Mouse (Mus musculus) forebrain, embryonic 14.5 days (tissue): ENCODE measurements around the gene St3gal3. TPM values are rescaled to one million over a fixed set of nuclear protein-coding genes. Genes with fewer than 3 reads are reported as not detected.

Source experiments
- ATAC-seq: fragments of 200-750 bp; cut with Nextera tagmentation; 2 replicates; pipeline ENCODE4 v1.8.0; 2017; ENCODE audit warnings: mild to moderate bottlenecking, moderate library complexity
- DNase-seq: peaks from one replicate; pipeline ENCODE4 v3.0.0-alpha.2; 2015; ENCODE audit warnings: low spot score
- H3K27ac ChIP-seq: fragments of 300-500 bp; sonication (generic); 2 replicates; pipeline ENCODE4 v1.5.1; 2014; ENCODE audit warnings: low read depth, mild to moderate bottlenecking, control low read depth, low read length, moderate library complexity
- H3K27me3 ChIP-seq: fragments of 300-500 bp; sonication (generic); replicated peaks from 2 replicates; pipeline ENCODE4 v1.6.1; 2014; ENCODE audit warnings: low read length, control low read depth, mixed read lengths; ENCODE audit not compliant: control insufficient read depth, insufficient read depth
- H3K36me3 ChIP-seq: fragments of 300-500 bp; sonication (generic); 2 replicates; pipeline ENCODE4 v1.6.1; 2014; ENCODE audit warnings: low read length, control low read depth; ENCODE audit not compliant: control insufficient read depth, insufficient read depth
- H3K4me1 ChIP-seq: fragments of 300-500 bp; sonication (generic); 2 replicates; pipeline ENCODE4 v1.6.1; 2014; ENCODE audit warnings: antibody characterized with exemption, low read length, control low read depth; ENCODE audit not compliant: control insufficient read depth, insufficient read depth
- H3K4me2 ChIP-seq: fragments of 300-500 bp; sonication (generic); 2 replicates; pipeline ENCODE4 v1.6.1; 2014; ENCODE audit warnings: mild to moderate bottlenecking, control low read depth, low read length
- H3K4me3 ChIP-seq: fragments of 300-500 bp; sonication (generic); 2 replicates; pipeline ENCODE4 v1.5.1; 2014; ENCODE audit warnings: low read depth, low read length, control low read depth
- H3K9ac ChIP-seq: fragments of 300-500 bp; sonication (generic); 2 replicates; pipeline ENCODE4 v1.6.1; 2014; ENCODE audit warnings: mild to moderate bottlenecking, low read length, control low read depth, moderate library complexity
- H3K9me3 ChIP-seq: fragments of 300-500 bp; sonication (generic); replicated peaks from 2 replicates; pipeline ENCODE4 v1.6.1; 2016; ENCODE audit warnings: low read length, control low read depth, mixed read lengths; ENCODE audit not compliant: control insufficient read depth
- WGBS: fragments of 180-500 bp; shearing (Covaris S2); extraction: QIAGEN DNeasy Blood & Tissue Kit; methylation state at CpG from one replicate; pipeline ENCODE4 v1.1.7; 2014; 5-methylcytosine and 5-hydroxymethylcytosine counted together
- polyA plus RNA-seq: library from polyadenylated mRNA; unstranded; fragments of >200 nt; fragmentation: Nextera tagmentation; extraction: Ambion mirVana; gene quantifications from 2 replicates; pipeline ENCODE4 v1.2.1, GENCODE M21; 2014

St3gal3 gene
- polyA plus RNA-seq = 10.0 and 11.3 TPM in 2 replicates

DNA sequence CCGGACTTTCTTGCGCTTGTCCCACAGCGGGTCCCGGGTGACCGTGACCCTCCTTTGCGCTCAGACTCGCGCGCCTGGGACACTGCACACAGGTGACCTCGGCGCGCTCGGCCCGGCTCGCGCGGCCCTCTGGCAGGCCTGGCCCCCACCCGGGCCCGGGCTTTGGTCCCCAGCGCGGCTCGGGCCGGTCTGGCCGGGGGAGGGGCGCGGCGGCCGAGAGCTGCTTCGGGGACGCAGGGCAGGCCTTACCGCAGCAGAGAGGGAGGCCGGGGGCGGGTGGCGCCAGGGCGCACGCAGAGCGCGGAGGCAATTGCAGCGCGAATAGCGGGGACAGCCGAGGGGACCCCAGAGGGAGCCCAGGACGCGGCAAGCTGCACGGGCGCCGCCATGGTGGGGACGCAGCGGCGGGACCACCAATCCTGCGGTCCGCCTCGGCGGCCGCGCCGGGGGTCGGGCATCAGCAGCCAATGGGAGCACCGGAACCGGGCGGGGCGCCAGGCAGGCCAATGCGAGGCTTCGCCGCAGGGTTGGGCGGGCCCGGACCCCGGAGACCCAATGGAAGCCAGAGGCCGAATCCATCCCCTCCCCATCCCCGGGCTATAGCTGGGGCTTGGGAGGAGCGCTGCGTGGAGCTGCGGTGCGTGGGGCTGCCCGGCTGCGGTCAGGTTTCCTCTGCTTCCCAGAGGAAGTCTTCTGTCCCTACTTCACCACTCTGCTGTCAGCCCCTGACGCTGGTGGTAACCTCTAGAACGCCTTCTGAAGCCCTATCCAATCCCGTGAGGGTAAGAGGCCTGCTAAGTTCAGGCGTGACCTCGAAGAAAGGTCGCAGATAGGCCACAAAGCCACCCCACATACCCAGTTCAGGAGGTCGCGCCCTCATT, at the start of gene St3gal3:
St3gal3 (minus strand) TSS at position 430 of the 881 bp plus-strand sequence.
- Histone ChIP-seq H3K9ac (peak within 1 kb of the TSS; percentile 86), H3K4me3 (peak within 1 kb of the TSS; percentile 99), H3K9me3 (no peaks in the 10 kb centered on the region), H3K4me2 (peak within 1 kb of the TSS; percentile 81), H3K27me3 (no peaks in the 10 kb centered on the region), H3K27ac (peak within 1 kb of the TSS; percentile 74), H3K4me1 (0 out of 2 replicates have a peak, but pooled peaks cover 5% of the 10 kb centered on the region), H3K36me3 (peaks cover 33% of the 10 kb centered on the region)
- DNase-seq (peak; percentile 97), ATAC-seq (peak; percentile 98)
- under 1% methylated on average over 83 of the region's 84 CpGs for WGBS

DNA sequence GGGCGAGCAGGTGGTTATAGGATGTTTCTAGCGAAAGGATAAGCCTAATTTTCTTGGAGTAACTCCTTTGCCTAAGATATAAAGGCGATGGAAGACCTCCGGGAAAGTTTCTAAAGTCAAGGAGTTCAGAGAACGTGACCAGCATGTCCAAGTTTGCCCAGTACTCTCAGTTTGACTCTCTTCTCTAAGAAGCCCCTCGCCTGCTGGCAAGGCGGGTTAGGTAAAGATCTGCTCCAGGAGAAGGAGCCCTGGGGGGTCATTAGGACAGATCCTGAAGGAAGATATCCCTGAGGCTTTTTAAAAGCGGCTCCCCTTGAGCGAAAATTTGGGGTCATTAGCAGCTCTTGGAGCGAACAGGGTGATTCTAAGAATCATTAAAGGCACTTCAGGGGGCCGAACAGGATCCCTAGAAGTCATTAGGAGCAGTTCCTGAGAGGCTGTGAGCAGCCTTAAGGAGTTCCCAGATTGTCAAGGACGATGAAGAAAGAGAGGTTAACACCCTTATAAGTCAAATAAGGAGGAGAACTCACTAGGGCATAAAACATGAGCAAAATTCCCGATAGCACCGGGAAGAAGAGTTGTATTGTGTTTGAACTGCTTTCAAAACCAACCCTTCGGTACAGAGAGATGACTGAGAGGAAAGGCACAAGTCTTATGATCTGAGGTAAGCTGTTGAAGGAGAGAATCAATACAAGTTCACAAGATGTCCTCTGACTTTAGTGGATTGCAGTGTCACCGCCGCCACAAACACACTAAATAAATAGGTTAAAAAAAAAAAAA, 45.8 kb upstream of the St3gal3 start:
- 10% methylated on average over 17 of the region's 17 CpGs for WGBS
- Histone ChIP-seq H3K9me3 (no peaks in the 10 kb centered on the region), H3K36me3 (peaks cover 20% of the 10 kb centered on the region), H3K27me3 (no peaks in the 10 kb centered on the region), H3K4me1 (peaks cover 9% of the 10 kb centered on the region), H3K4me2 (peak overlapping the region; percentile 50), H3K9ac (peak overlapping the region; percentile 18), H3K27ac (peak overlapping the region; percentile 81), H3K4me3 (peak overlapping the region; percentile 73)
- ATAC-seq = peak; percentile 3
- no peak for DNase-seq

DNA sequence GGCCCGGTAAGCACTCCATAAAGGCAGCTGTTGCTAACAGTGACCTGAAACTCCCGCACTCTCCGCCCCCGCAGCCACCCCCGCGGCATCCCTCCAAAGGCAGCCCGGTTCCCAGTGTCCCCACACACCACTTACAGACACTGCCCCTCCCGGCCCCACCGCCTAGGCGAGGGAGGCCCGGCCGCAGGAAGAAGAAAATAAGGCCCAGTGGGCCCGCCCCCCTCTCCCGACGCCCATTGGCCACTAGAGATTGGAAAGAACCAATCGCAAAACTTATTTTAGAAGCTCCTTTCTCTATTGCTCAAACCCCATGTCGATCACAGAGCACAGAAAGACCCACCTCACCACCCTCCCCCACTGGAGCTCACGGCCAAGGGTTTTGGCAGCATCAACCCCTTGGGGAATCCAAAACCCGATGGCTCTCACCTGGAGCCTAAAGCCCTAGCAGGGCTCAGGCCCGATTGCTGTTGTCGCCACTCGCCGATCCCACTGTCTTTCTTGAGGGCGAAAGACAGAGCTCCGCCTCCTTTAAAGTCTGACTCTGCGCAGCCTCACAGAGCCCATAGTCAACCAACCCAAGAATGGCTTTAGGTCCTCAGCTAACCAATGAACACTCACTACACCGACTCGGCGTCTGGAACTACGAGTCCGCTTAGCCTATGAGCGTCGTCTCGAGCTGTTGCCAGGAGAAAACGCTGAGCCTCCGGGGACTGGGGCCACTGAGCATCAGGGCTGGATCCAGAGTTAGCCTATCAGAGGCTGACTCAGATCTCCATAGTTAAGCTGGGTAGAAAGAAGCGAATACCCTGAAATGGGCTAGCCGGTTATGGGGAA, 45.0 kb upstream of the St3gal3 start, which contains the start of gene Kdm4a:
Kdm4a (minus strand) TSS at position 577 of the 834 bp plus-strand sequence.
- peaks cover 28% of the 10 kb centered on the region for H3K36me3 ChIP-seq
- peak within 1 kb of the TSS; percentile 82 for H3K9ac ChIP-seq
- H3K4me2 ChIP-seq = peak within 1 kb of the TSS; percentile 71
- H3K27ac ChIP-seq = peak within 1 kb of the TSS; percentile 96
- peak; percentile 100 for DNase-seq
- peak within 1 kb of the TSS; percentile 73 for H3K4me3 ChIP-seq
- peaks cover 9% of the 10 kb centered on the region for H3K4me1 ChIP-seq
- WGBS = under 1% methylated on average over 38 of the region's 38 CpGs
- H3K9me3 ChIP-seq = no peaks in the 10 kb centered on the region
- no peaks in the 10 kb centered on the region for H3K27me3 ChIP-seq
- ATAC-seq = peak; percentile 99

DNA sequence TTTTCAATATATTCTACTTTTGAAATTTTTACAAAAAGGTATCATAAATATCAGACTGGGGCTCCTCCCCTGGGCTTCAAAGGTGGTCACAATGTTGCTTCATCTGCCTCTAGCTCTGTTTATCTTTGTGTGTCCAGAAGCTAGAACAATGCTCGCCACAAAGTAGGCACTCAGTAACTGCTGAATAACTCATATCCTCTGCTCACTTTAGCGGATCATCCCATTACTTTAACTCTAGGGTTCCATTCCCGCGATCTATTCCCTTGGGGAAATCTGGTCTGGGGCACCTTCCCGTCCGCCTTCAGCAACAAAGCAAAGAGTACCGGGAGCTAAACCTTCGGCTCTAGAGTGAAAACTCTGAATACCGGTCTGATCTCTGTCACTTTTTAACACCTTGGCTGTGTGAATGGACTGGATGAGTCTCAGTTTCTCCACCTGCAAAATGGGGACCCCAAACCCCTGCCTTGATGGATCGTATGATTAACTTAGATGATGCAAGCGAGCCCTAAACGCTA, 44.3 kb upstream of the St3gal3 start:
- H3K27ac ChIP-seq = peak overlapping the region; percentile 96
- ATAC-seq = no peak
- peaks cover 35% of the 10 kb centered on the region for H3K36me3 ChIP-seq
- 1% methylated on average over 12 of the region's 12 CpGs for WGBS
- peak overlapping the region; percentile 73 for H3K4me3 ChIP-seq
- H3K4me1 ChIP-seq = peaks cover 9% of the 10 kb centered on the region
- no peak for DNase-seq
- H3K9me3 ChIP-seq = no peaks in the 10 kb centered on the region
- peak overlapping the region; percentile 71 for H3K4me2 ChIP-seq
- H3K27me3 ChIP-seq = no peaks in the 10 kb centered on the region
- H3K9ac ChIP-seq = peak overlapping the region; percentile 82

DNA sequence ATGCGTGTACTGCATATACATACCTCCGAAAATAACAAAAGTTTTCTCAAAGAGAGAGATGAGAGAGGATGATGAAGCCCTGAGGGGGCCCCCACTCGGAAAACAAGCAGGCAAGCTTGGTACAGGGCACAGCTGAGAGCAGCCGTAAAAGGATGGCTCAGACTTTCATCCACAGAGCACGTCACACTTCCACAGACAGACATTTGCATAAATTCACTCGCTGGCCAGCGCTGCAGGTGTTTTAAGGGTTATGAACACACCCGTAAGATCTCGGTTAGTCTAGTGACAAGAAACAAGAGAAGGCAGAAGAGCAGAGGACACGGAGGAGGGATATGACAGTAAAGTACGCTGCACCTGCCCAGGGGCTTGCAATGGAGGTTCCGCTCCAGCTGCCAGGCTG, 37.7 kb upstream of the St3gal3 start:
- Histone ChIP-seq H3K36me3 (peaks cover 99% of the 10 kb centered on the region), H3K9ac (no peak overlapping the region), H3K27me3 (no peaks in the 10 kb centered on the region), H3K4me3 (no peak overlapping the region), H3K9me3 (no peaks in the 10 kb centered on the region), H3K4me2 (no peak overlapping the region), H3K4me1 (no peaks in the 10 kb centered on the region), H3K27ac (no peak overlapping the region)
- DNase-seq = no peak
- ATAC-seq = no peak
- WGBS = 95% methylated on average over 12 of the region's 12 CpGs

DNA sequence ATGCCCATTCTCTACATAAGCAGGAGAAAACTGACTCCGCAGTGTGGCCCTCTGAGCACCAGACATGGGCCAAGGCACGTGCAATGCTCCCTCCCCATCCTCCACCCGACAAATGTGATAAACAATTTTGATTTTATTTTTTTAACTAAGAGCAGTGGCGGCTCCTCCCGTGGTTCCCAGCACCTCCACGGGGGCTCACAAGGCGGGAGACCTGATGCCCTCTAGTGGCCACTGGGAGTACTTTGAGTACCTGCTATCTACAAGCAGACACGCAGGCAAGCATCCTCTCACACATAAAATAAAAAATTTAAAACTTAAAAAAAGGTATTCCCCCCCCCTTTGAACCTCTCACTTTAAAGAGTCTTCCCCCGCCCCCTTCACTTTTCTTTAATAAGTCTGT, 36.3 kb upstream of the St3gal3 start:
- H3K4me1 ChIP-seq = no peaks in the 10 kb centered on the region
- no peak overlapping the region for H3K4me2 ChIP-seq
- DNase-seq = peak; percentile 30
- ATAC-seq = no peak
- H3K27ac ChIP-seq = no peak overlapping the region
- WGBS = 86% methylated on average over 9 of the region's 9 CpGs
- H3K4me3 ChIP-seq = no peak overlapping the region
- no peak overlapping the region for H3K9ac ChIP-seq
- H3K27me3 ChIP-seq = no peaks in the 10 kb centered on the region
- peaks cover 99% of the 10 kb centered on the region for H3K36me3 ChIP-seq
- no peaks in the 10 kb centered on the region for H3K9me3 ChIP-seq

DNA sequence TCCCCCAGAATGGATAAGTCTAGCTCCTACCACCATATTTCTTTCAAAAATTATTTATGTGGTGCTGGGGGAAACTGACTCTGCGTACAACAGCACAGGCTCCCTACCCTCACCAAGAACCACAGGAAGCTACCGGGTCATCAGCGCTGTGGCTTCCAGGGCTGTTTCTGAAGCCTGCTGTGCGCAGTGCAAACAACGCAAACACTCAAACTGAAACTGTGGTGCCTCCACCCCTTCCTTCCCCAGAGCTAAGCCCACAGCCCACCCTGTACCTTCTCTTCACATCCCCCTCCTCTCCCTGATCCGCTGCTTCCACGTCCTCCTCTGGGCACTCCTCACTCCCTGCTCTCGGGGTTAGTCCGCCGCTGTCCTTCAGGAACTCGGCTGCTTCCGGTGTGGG, 27.4 kb upstream of the St3gal3 start:
- Histone ChIP-seq H3K9ac (no peak overlapping the region), H3K4me2 (no peak overlapping the region), H3K27ac (no peak overlapping the region), H3K36me3 (peaks cover 97% of the 10 kb centered on the region), H3K9me3 (no peaks in the 10 kb centered on the region), H3K4me3 (no peak overlapping the region), H3K27me3 (no peaks in the 10 kb centered on the region), H3K4me1 (no peaks in the 10 kb centered on the region)
- no peak for DNase-seq
- 96% methylated on average over 12 of the region's 12 CpGs for WGBS
- ATAC-seq = no peak

DNA sequence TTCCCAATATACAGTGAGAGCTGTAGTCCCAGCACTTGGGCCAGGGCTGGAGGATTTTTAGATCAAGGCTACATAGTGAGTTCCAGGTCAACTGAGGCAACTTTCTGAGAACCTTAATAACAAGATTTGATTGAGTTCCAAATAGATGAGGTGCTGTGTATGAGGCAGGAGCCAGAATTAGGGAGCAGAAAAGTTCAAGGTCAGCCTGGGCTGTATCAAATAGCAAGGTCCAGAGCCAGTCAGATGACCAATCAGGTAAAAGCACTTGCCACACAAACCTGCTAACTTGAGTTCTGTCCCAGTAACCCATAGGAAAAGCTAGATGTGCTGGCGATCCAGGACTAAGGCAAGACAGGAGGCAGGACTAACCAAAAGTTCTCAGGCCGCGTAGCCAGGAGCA, 23.0 kb upstream of the St3gal3 start:
- no peak for DNase-seq
- 96% methylated on average over 3 of the region's 3 CpGs for WGBS
- no peak for ATAC-seq

More for the DNA sequence above, 23.0 kb upstream of the St3gal3 start:
- no peak overlapping the region for H3K4me2 ChIP-seq
- no peaks in the 10 kb centered on the region for H3K27me3 ChIP-seq
- no peak overlapping the region for H3K9ac ChIP-seq
- H3K9me3 ChIP-seq = no peaks in the 10 kb centered on the region
- H3K4me1 ChIP-seq = no peaks in the 10 kb centered on the region
- no peak overlapping the region for H3K4me3 ChIP-seq
- no peak overlapping the region for H3K27ac ChIP-seq
- peaks cover 99% of the 10 kb centered on the region for H3K36me3 ChIP-seq
